Mouse (Mus musculus) CH12.LX (cell line): Measurements from ENCODE around the gene 1700030K09Rik. TPM values are rescaled to one million over a fixed set of nuclear protein-coding genes. Genes with fewer than 3 reads are reported as not detected.

Experiments
- DNase-seq: peaks from one replicate; pipeline ENCODE4 v3.0.0-alpha.2; 2013; ENCODE audit errors: extremely low read depth
- H3K27ac ChIP-seq: 2 replicates; pipeline ENCODE4 v1.5.1; 2012; ENCODE audit warnings: low read depth, mild to moderate bottlenecking, control low read depth, moderate library complexity; ENCODE audit not compliant: insufficient read depth
- H3K27me3 ChIP-seq: replicated peaks from 2 replicates; pipeline ENCODE3; 2012; ENCODE audit warnings: inconsistent platforms
- H3K36me3 ChIP-seq, 2 experiments: replicated peaks in 1 of 2; 2 replicates each; pipeline versions ENCODE3 to v1.6.1; 2012; ENCODE audit warnings: inconsistent platforms in 1 of 2, low read length in 1 of 2, mild to moderate bottlenecking in 1 of 2, mixed read lengths in 1 of 2, moderate library complexity in 1 of 2; ENCODE audit not compliant: control insufficient read depth in 1 of 2, insufficient read depth in 1 of 2
- H3K4me1 ChIP-seq, 2 experiments: 2 replicates each; pipeline ENCODE4 v1.6.1; 2012; ENCODE audit warnings: inconsistent platforms in 1 of 2, moderate library complexity in 1 of 2; ENCODE audit not compliant: insufficient read depth in 2 of 2, control insufficient read depth in 1 of 2
- H3K4me2 ChIP-seq: 2 replicates; pipeline ENCODE4 v1.6.1; 2012; ENCODE audit warnings: low read depth, mild to moderate bottlenecking, control low read depth; ENCODE audit not compliant: poor library complexity, insufficient read depth, severe bottlenecking
- H3K4me3 ChIP-seq, 3 experiments: fragments of 150-350 bp in 1 of 3; sonication (generic) in 1 of 3; replicated peaks in 1 of 3; 2 replicates each; pipeline versions ENCODE3 to v1.5.1; 2011 to 2012; ENCODE audit warnings: low read depth in 2 of 3, low read length in 2 of 3, mild to moderate bottlenecking in 2 of 3, moderate library complexity in 2 of 3, control low read depth in 1 of 3, improper control_type of control experiment in 1 of 3, inconsistent platforms in 1 of 3, mixed read lengths in 1 of 3; ENCODE audit not compliant: poor library complexity in 1 of 3
- H3K79me2 ChIP-seq: replicated peaks from 2 replicates; pipeline ENCODE4 v1.6.1; 2012; ENCODE audit warnings: mild to moderate bottlenecking, moderate library complexity; ENCODE audit not compliant: control insufficient read depth, poor library complexity, insufficient read depth, severe bottlenecking; ENCODE audit errors: extremely low read depth
- H3K9ac ChIP-seq: 2 replicates; pipeline ENCODE4 v1.6.1; 2012; ENCODE audit warnings: low read depth, mild to moderate bottlenecking, control low read depth, moderate library complexity; ENCODE audit not compliant: insufficient read depth
- H3K9me3 ChIP-seq: replicated peaks from 2 replicates; pipeline ENCODE3; 2012; ENCODE audit warnings: low read length, inconsistent platforms, mixed read lengths
- CHD1 ChIP-seq: IDR thresholded peaks from 2 replicates; pipeline ENCODE4 v1.6.1; 2012; ENCODE audit warnings: low read depth, low read length, improper control_type of control experiment, inconsistent platforms
- CTCF ChIP-seq, 2 experiments: IDR thresholded peaks in 1 of 2; conservative IDR thresholded peaks in 1 of 2; 2 replicates each; pipeline ENCODE4 v1.5.1; 2011 to 2012; ENCODE audit warnings: low read depth in 2 of 2, low read length in 2 of 2, improper control_type of control experiment in 1 of 2, inconsistent platforms in 1 of 2, mild to moderate bottlenecking in 1 of 2, moderate library complexity in 1 of 2
- ELF1 ChIP-seq: IDR thresholded peaks from 2 replicates; pipeline ENCODE4 v1.6.1; 2014; ENCODE audit warnings: low read depth, mild to moderate bottlenecking, inconsistent platforms, low read length, improper control_type of control experiment
- EP300 ChIP-seq: IDR thresholded peaks from 2 replicates; pipeline ENCODE4 v1.6.1; 2011; ENCODE audit warnings: low read length, improper control_type of control experiment
- KAT2A ChIP-seq: IDR thresholded peaks from 2 replicates; pipeline ENCODE4 v1.6.1; 2012; ENCODE audit warnings: low read length, improper control_type of control experiment, inconsistent platforms; ENCODE audit not compliant: insufficient replicate concordance
- MXI1 ChIP-seq: IDR thresholded peaks from 2 replicates; pipeline ENCODE4 v1.6.1; 2011; ENCODE audit warnings: mild to moderate bottlenecking, low read depth, low read length, improper control_type of control experiment
- MYC ChIP-seq: IDR thresholded peaks from 2 replicates; pipeline ENCODE4 v1.6.1; 2011; ENCODE audit warnings: low read depth, mild to moderate bottlenecking, improper control_type of control experiment, low read length
- NELFE ChIP-seq: IDR thresholded peaks from 2 replicates; pipeline ENCODE4 v1.6.1; 2011; ENCODE audit warnings: low read depth, low read length, improper control_type of control experiment
- PAX5 ChIP-seq: IDR thresholded peaks from 2 replicates; pipeline ENCODE4 v1.6.1; 2012; ENCODE audit warnings: low read length, inconsistent platforms, mixed read lengths
- POLR2AphosphoS2 ChIP-seq: IDR thresholded peaks from 2 replicates; pipeline ENCODE4 v1.6.1; 2011; ENCODE audit warnings: low read depth, low read length, improper control_type of control experiment
- RAD21 ChIP-seq: IDR thresholded peaks from 2 replicates; pipeline ENCODE4 v1.6.1; 2011; ENCODE audit warnings: low read depth, mild to moderate bottlenecking, low read length, improper control_type of control experiment, moderate library complexity
- RCOR1 ChIP-seq: conservative IDR thresholded peaks from 2 replicates; pipeline ENCODE4 v1.6.1; 2012; ENCODE audit warnings: low read depth, mild to moderate bottlenecking, inconsistent platforms, low read length, improper control_type of control experiment
- USF2 ChIP-seq: conservative IDR thresholded peaks from 2 replicates; pipeline ENCODE4 v1.6.1; 2011; ENCODE audit warnings: low read depth, low read length, improper control_type of control experiment
- ZC3H11A ChIP-seq: IDR thresholded peaks from 2 replicates; pipeline ENCODE4 v1.6.1; 2012; ENCODE audit warnings: low read depth, mild to moderate bottlenecking, inconsistent platforms, low read length, improper control_type of control experiment
- ZNF384 ChIP-seq: IDR thresholded peaks from 2 replicates; pipeline ENCODE4 v1.6.1; 2012; ENCODE audit warnings: low read depth, low read length, improper control_type of control experiment, inconsistent platforms
- dilution Hi-C: fragments of 300-500 bp; cut with MboI; formaldehyde crosslinking; loops from 2 replicates; pipeline ENCODE4 v1.14.3; 2020; ENCODE audit warnings: low sequenced_read_pairs; ENCODE audit not compliant: extremely low pct_unique_long_range_greater_than_20kb, extremely low pct_ligation_motif_present
- in situ Hi-C: fragments of 300-500 bp; cut with MboI; formaldehyde crosslinking; loops from 3 replicates; pipeline ENCODE4 v1.14.3; 2019; ENCODE audit warnings: low sequenced_read_pairs, low pct_ligation_motif_present, low pct_unique_long_range_greater_than_20kb, mixed read lengths
- polyA plus RNA-seq: library from polyadenylated mRNA; unstranded; fragments of >175 nt; gene quantifications from 2 replicates; pipeline ENCODE4 v1.2.1, GENCODE M21; 2012; ENCODE audit warnings: low read depth; ENCODE audit not compliant: insufficient read length
- total RNA-seq, 2 experiments: library from RNA; depleted of rRNA; stranded (reverse); fragments of 300-350 nt in 1 of 2; fragments of >200 nt in 1 of 2; gene quantifications; 2 replicates each; pipeline ENCODE4 v1.2.3; 2012 to 2014

The 1700030K09Rik gene
- total and polyA plus RNA-seq, 3 experiments = 9.8 to 13.1 (median 12.6) TPM

- Histone ChIP-seq H3K27me3 (no peaks in the 10 kb centered on the region), H3K4me3 (no peak overlapping the region), H3K4me2 (no peak overlapping the region), H3K9ac (no peak overlapping the region), H3K36me3 (peaks cover 62 to 85% of the 10 kb centered on the region in 2 experiments), H3K27ac (no peak overlapping the region), H3K4me1 (peaks cover 0 to 8% of the 10 kb centered on the region in 2 experiments; a peak in 2 of 4 replicates), H3K79me2 (peaks cover 2% of the 10 kb centered on the region; the same call in 1 of the 2 replicates), H3K9me3 (peaks cover 10% of the 10 kb centered on the region)
- DNase-seq = no peak
- dilution Hi-C loops (no loop called here), in situ Hi-C loops (no loop called here)
- TF ChIP-seq USF2 (no peak), ZC3H11A (no peak), PAX5 (no peak), RCOR1 (no peak), ZNF384 (no peak), KAT2A (no peak), RAD21 (no peak), ELF1 (no peak), CHD1 (no peak)
Observed at GRCm38 (mm10) chr8:72451516-72451915, 7.8 kb downstream of the 1700030K09Rik start.

- dilution Hi-C loops = no loop called here
- Histone ChIP-seq H3K4me3 (no peak overlapping the region), H3K4me2 (no peak overlapping the region), H3K27me3 (no peaks in the 10 kb centered on the region), H3K9me3 (peaks cover 10% of the 10 kb centered on the region), H3K36me3 (peaks cover 60 to 88% of the 10 kb centered on the region in 2 experiments), H3K27ac (no peak overlapping the region), H3K4me1 (no peaks in the 10 kb centered on the region; a peak in 1 of 4 replicates)
- no peak for DNase-seq
- TF ChIP-seq CTCF (conservative IDR thresholded peaks at IDR 0.05 in 1 of 2, IDR thresholded peaks at IDR 0.05 in 1 of 2; ENCODE audit: low read depth in 2 of 2, low read length in 2 of 2) (peak in 1 of 2 experiments; percentile 10; a peak in 2 of 4 replicates), MYC (no peak), RCOR1 (no peak), POLR2AphosphoS2 (no peak), USF2 (no peak)
- TF ChIP-seq, all 38 proteins: peak for 1
- Histone ChIP-seq H3K79me2 (no peaks in the 10 kb centered on the region), H3K9ac (no peak overlapping the region)
- in situ Hi-C loops = no loop called here
Observed at GRCm38 (mm10) chr8:72453904-72454303, 10.2 kb downstream of the 1700030K09Rik start.

GRCm38 (mm10) chr8:72455317-72455716 lies 11.6 kb downstream of the 1700030K09Rik start:
- no peak overlapping the region for H3K27ac ChIP-seq
- no peaks in the 10 kb centered on the region; a peak in 1 of 4 replicates for H3K4me1 ChIP-seq
- H3K36me3 ChIP-seq = peaks cover 58 to 86% of the 10 kb centered on the region in 2 experiments
- no peaks in the 10 kb centered on the region for H3K27me3 ChIP-seq
- in situ Hi-C loops (no loop called here), dilution Hi-C loops (no loop called here)
- H3K4me3 ChIP-seq = no peak overlapping the region
- TF ChIP-seq ELF1 = no peak
- no peak for TF ChIP-seq EP300
- no peak for TF ChIP-seq NELFE
- TF ChIP-seq MXI1 = no peak
- TF ChIP-seq MYC = no peak
- no peak overlapping the region for H3K4me2 ChIP-seq
- H3K9ac ChIP-seq = no peak overlapping the region
- DNase-seq = no peak
- H3K9me3 ChIP-seq = peaks cover 10% of the 10 kb centered on the region
- H3K79me2 ChIP-seq = no peaks in the 10 kb centered on the region
